Mouse (Mus musculus) neutrophil, adult 5-6 weeks (primary cell): ENCODE results near the gene Atpaf1. TPM values are rescaled to one million over a fixed set of nuclear protein-coding genes. Genes with fewer than 3 reads are reported as not detected.

ENCODE experiments used
- ATAC-seq: fragments of 151-379, 151-347 bp; 2 replicates; pipeline ENCODE4 v1.8.0; 2017; ENCODE audit warnings: mild to moderate bottlenecking, moderate TSS enrichment; ENCODE audit not compliant: insufficient number of reproducible peaks, poor library complexity, low FRiP score, severe bottlenecking; ENCODE audit errors: extremely low read depth
- total RNA-seq: library from RNA; stranded (forward); fragments of 200-1000 nt; gene quantifications from 2 replicates; pipeline ENCODE4 v1.2.3, GENCODE M21; 2017

The Atpaf1 gene
- total RNA-seq, 1 experiment from 2014 or later, result 9.1 TPM

GRCm38 (mm10) chr4:115790864-115791263 is 6.3 kb downstream of the Atpaf1 start:
- no peak for ATAC-seq

- ATAC-seq, result no peak
Measured at GRCm38 (mm10) chr4:115795360-115795759, 10.7 kb downstream of the Atpaf1 start.

DNA sequence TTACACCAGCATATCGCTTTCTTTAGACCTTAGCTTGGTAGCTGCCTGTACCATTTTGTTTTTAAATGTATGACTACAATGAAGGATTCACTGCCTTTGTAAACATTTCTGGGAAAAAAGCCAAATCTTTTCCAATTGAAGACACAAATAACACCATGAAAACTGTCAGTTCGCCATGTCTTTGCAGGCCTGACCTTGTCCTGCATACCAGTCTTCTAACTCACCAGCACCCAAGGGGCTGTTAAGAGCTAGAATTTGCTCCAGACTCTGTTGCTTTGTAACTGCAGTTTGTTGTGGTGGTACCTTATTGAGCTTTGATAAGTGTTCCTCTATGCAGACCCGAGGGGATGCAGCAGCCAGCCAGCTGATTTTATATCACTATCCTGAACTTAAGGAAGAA is 15.4 kb downstream of the Atpaf1 start:
- no peak for ATAC-seq

- no peak for ATAC-seq
Measured at GRCm38 (mm10) chr4:115812326-115812725, 27.7 kb downstream of the Atpaf1 start.

DNA sequence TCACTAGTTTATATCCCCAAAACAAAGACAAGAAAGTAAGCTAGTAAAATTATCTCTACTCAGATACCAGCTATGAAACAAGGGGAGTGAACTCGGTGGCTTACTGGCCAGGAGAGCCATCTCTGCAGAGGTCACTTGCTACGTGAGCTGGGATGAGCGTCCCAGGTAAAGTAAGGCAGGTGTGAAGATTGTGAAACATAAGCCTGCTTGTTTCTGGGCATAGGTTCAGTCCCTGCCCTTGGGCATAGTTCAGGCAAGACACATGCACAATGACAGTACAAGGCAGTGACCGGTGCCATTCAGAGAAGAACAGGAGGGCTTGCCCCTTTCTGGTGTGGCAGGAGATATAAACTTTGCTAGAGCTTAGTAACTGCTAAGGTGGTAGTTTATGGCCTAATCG is 31.0 kb downstream of the Atpaf1 start:
- no peak for ATAC-seq

DNA sequence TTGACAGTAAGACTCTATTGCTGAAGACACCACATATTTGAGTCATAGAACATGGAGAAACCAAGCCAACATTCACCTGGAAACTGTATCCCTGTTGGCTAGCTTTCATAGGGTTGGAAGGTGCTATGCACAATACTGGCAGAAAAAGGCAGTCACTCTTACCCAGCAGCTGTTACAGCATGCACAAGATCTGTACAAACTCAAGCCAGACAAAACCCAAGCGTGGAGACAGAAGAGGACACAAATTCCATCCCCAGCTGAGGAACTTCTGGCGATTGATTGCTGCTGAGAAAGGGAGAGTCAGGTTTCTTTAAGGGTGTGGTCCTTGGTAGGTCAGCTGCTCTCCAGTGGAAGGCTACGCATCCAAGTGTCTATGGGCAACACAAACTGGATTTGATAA is 35.6 kb downstream of the Atpaf1 start:
- no peak for ATAC-seq

DNA sequence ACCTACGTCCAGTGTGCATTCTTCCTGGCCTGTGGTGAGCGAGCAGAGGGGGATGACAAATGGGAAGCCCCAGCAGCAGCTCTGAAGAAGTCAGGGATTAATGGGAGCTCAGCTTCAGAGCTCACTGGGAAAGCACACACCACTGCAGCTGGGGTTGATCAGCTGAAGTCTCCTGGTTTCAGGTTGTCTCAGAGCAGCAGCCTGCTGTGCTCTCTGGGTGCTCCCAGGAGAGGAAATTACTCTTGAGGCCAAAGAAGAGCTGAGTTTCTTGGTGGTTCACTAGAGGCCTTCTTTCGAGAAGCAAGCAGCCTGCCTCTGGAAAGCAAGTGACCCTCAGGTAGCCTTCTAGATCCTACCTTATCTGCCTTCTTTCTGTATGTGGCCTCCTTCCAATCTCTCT is 36.3 kb downstream of the Atpaf1 start:
- ATAC-seq, result no peak

GRCm38 (mm10) chr4:115821431-115821830 is 36.8 kb downstream of the Atpaf1 start:
- no peak for ATAC-seq

DNA sequence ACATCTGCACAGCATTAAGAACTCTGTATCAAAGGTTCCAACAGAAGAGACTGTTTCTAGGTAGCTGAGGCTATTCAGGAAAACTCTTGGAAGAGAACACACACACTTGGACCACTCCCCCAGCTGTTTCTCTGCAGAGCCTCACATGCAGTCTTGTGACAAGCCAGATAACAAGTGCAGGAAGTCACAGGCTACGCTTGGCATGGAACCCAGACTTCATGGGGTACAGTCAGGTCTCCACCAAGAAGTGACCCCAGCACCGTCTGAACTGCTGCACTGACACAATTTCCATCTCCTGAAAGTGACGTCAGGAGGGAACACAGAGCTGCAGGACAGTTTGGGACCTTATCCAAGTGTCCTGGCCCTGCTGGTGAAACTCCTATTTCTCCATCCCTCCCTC is 37.3 kb downstream of the Atpaf1 start:
- no peak for ATAC-seq

- ATAC-seq, result no peak
Measured at GRCm38 (mm10) chr4:115824178-115824577, 39.6 kb downstream of the Atpaf1 start.

- no peak for ATAC-seq
Measured at GRCm38 (mm10) chr4:115825271-115825670, 40.7 kb downstream of the Atpaf1 start.

DNA sequence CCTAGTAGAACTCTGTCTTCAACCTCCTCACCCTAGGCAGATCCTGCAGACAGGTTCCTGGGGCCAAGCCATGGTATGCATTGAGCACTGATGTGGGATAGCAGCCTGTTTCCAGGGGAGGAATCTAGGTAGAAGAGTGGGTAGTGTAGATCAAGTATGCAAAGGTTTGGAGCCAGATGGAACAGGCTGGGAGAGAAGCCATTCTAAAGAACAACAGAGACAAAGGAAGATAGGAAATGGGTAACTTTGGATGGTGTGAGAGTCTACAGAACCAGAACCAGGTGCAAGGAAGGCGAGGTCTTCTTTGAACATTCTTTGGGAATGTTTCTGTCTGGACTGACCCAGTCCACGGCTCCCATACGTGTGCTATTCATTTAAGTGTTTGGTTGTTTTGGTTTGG is 42.5 kb downstream of the Atpaf1 start:
- ATAC-seq, result no peak

DNA sequence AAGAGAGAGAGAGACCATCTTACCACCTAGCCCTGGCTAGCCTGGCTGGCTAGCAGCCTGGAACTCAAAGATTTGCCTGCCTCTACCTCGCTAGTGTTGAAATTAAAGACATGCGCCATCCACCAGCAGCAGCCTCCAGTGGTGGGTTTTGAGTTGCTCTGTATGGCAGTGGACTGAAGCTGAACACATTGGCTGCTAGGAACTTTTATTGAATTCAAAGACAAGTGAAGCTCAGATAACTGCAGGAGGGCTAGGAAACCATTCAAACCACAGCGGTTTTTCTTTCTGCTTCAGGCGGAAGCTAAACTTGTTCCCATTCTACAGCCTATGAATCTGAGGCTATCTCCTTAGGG is 42.9 kb downstream of the Atpaf1 start:
- ATAC-seq, result 0 out of 2 replicates have a peak, but pooled peaks have one; percentile 2

DNA sequence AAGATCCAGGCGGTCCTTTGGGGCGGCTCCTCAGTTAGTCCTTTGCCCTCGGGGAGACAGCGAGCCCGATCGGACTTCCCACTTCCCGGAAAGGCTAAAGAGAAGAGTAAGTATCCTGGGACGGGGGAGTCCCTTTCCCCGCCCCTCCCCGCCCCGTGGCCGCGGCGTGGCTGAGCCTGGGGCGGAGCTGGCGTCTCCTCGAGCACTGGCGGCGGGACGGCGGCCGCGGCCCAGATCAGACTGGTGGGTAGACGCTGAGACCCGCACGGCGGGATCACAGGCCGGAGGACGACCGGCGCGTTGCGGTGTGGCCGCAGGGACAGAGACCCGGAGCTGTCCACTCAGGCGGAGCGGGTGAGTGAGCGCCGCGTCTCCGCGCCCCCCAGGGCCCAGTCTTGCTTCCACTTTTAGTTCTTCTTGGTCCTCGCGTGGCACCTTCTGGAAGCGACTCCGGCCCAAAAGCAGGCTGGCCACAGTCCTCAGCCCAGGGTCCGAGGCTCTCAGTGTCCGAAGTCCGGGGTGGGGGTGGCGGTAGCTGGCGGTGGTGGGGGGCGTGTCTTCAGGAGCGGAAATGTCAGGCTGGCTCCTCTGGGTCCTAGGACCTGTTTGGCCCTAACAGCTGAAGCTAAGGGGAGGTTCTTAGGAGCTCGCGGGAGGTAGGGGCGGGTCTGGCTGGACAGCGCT is 43.4 kb downstream of the Atpaf1 start, which contains the start of gene Mob3c:
Gene Mob3c (plus strand): TSS at position 205 of the 684 bp plus-strand sequence.
- ATAC-seq, result peak; percentile 90

- no peak for ATAC-seq
Measured at GRCm38 (mm10) chr4:115828572-115828902, 43.9 kb downstream of the Atpaf1 start.

- ATAC-seq, result no peak
Measured at GRCm38 (mm10) chr4:115830491-115830890, 45.9 kb downstream of the Atpaf1 start.

DNA sequence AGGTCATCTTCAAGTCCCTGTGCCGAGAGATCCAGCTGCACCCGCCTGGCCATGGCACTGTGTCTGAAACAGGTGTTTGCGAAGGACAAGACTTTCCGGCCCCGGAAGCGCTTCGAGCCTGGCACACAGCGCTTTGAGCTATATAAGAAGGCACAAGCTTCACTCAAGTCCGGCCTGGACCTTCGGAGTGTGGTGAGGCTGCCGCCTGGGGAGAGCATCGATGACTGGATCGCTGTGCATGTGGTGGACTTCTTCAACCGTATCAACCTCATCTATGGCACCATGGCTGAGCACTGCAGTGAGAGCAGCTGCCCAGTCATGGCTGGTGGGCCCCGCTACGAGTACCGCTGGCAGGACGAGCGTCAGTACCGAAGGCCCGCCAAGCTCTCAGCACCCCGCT is 46.6 kb downstream of the Atpaf1 start:
- ATAC-seq, result no peak

DNA sequence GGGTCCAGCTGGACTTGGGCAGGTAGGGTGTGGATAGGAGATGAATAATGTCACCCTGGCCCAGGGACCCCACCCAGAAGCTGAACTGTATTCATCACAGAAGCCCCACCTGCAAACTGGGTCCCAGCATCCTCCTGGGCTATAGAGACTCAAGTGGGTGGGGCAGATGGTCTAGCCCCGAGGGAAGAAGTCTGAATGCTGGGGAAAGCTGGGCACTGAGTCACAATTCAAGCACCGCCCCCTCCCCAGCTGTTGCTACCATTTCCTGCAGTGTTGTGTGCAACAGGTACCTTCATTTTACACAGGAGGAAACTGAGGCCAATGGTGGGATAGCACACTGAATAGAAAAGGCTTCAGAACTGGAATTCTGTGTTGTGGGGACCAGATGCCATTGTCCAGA is 47.4 kb downstream of the Atpaf1 start:
- ATAC-seq, result no peak

DNA sequence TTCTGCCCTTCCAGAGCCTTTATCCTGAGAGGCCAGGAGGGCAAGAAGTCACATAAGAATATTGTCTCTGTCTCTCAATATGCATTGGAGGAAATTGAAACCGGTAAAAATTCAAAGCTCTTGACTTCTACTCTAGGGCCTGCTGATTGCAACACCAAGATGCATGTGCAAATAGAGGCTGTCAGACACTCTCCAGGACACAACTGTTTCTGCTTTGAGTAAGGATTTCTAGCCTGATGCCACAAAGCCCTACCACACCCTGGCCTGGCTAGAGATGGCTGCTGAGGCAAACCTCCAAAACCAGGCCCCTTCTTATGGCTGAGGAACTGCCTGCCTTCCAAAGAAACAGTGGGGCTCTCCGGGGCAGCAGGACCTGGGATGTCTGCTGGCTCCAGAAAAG is 51.0 kb downstream of the Atpaf1 start:
- no peak for ATAC-seq

DNA sequence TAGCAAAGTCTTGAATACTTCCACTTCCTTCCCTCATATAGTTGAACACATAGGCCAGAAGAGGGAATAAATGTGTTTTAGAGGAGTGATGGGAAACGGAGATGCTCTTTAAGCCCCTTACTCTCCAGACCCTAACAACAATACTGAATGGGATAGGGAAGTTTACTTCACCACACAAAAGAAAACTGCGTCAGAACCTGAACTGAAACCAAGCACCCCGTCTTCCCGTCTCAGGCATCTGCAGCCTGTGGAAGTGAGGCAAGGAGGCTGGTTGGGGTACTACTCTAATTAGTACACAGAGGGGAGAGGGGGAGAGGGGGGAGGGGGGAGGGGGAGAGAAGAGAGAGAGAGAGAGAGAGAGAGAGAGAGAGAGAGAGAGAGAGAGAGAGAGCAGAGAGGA is 53.6 kb downstream of the Atpaf1 start:
- ATAC-seq, result no peak
